ENCODE assay signal across 18 mouse cellular contexts in the genomic region with DNA sequence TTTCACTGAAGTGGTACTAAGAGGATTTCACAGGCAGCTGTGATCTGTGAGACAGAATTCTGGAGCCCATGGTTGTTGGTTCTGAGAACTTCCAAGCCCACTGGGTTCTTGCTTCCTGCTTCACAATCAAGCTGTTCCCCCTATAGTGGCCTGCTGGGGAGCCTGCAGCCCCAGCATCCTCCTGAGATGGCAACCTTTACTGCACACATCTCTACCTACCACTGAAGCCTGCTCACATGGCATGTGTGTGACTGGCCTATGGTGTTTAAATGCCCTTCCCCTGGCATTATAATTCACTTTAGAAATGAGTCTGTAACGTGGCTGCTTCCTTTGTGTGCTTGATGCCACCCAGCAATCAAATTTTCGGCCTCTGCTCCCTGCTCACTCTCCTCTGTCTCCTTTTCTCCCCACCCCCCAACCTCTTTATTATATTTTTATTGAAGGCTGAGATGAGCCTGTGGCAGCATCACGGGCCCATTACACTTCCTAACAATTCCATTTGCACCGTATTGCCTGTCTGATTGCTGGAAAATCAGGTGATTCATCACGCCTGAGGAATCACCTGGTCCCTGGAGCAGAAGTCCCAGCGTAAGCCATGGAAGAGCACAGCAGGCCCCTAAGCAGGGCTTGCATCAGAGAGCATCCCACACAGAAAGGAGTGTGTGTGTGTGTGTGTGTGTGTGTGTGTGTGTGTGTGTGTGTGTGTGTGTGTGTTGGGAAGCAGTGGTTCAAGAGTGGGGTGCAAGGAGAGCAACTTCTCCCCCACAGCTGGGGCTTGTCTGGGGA.
DNase-seq lines count a peak whose midpoint lies in the region; ATAC-seq and TF ChIP-seq lines count a peak whose summit lies in the region.
"Had no signal": no experiment of that assay in that cellular context is flagged by ENCODE, and none has a peak within 500 bp of the region (broad histone marks: within the 10 kb centered on the region; RNA-seq: fewer than 3 reads in every experiment).

No protein-coding gene starts in this region.

- peak; percentile 22 for TF ChIP-seq CTCF in midbrain, postnatal 0 days (IDR thresholded peaks at IDR 0.05)
- no peak for TF ChIP-seq CTCF in cerebellum, adult 2 months (IDR thresholded peaks at IDR 0.05; ENCODE audit: borderline replicate concordance, insufficient read depth, low read depth, low read length)

- peak overlapping the region; percentile 42 for H3K27ac ChIP-seq in forebrain, embryonic 15.5 days (replicated peaks)
- peak overlapping the region; percentile 70 for H3K27ac ChIP-seq in hindbrain, embryonic 15.5 days (replicated peaks)
- H3K27ac ChIP-seq in midbrain, postnatal 0 days (ENCODE audit: low read depth, low read length), result peak overlapping the region; percentile 63; the same call in 1 of the 2 replicates
- no peak overlapping the region for H3K27ac ChIP-seq in kidney, embryonic 16.5 days (ENCODE audit: low read length)
- H3K27ac ChIP-seq in cerebellum, adult 2 months (ENCODE audit: insufficient read depth, low read length), result no peak overlapping the region
- H3K27ac ChIP-seq: limb, embryonic 13.5 days; liver, embryonic 14.5 days; stomach, postnatal 0 days had no signal

- H3K9me3 ChIP-seq in forebrain, embryonic 15.5 days, result no peaks in the 10 kb centered on the region
- no peaks in the 10 kb centered on the region for H3K9me3 ChIP-seq in hindbrain, embryonic 15.5 days
- H3K9me3 ChIP-seq in midbrain, postnatal 0 days (ENCODE audit: low read length), result no peaks in the 10 kb centered on the region
- H3K9me3 ChIP-seq in kidney, embryonic 16.5 days (ENCODE audit: low read length), result no peaks in the 10 kb centered on the region
- H3K9me3 ChIP-seq: limb, embryonic 13.5 days had no signal

- no peaks in the 10 kb centered on the region for H3K27me3 ChIP-seq in forebrain, embryonic 15.5 days
- H3K27me3 ChIP-seq in hindbrain, embryonic 15.5 days, result no peaks in the 10 kb centered on the region
- H3K27me3 ChIP-seq in midbrain, postnatal 0 days (ENCODE audit: insufficient read depth, low read length), result no peaks in the 10 kb centered on the region
- no peaks in the 10 kb centered on the region for H3K27me3 ChIP-seq in kidney, embryonic 16.5 days (ENCODE audit: insufficient read depth, low read length)
- H3K27me3 ChIP-seq in cerebellum, adult 2 months (ENCODE audit: control insufficient read depth, insufficient read depth, low read length), result no peaks in the 10 kb centered on the region
- H3K27me3 ChIP-seq: limb, embryonic 13.5 days had no signal

- no peak for TF ChIP-seq POLR2A in cerebellum, adult 2 months (IDR thresholded peaks at IDR 0.05; ENCODE audit: borderline replicate concordance, insufficient read depth, low read length)

- H3K4me1 ChIP-seq in forebrain, embryonic 15.5 days, result peaks cover 12% of the 10 kb centered on the region
- H3K4me1 ChIP-seq in hindbrain, embryonic 15.5 days (replicated peaks), result peaks cover 23% of the 10 kb centered on the region
- no peaks in the 10 kb centered on the region for H3K4me1 ChIP-seq in midbrain, postnatal 0 days (ENCODE audit: insufficient read depth, low read length)
- no peaks in the 10 kb centered on the region for H3K4me1 ChIP-seq in kidney, embryonic 16.5 days (ENCODE audit: insufficient read depth, low read length)
- H3K4me1 ChIP-seq in cerebellum, adult 2 months (ENCODE audit: control insufficient read depth, insufficient read depth, low read length), result no peaks in the 10 kb centered on the region
- H3K4me1 ChIP-seq: limb, embryonic 13.5 days had no signal

- DNase-seq in frontal cortex, postnatal 25 days (ENCODE audit: low spot score in 2 of 2), result no peak
- DNase-seq in midbrain, postnatal 0 days (ENCODE audit: low spot score), result peak; percentile 40
- DNase-seq in cerebellum, adult 2 months, result no peak
- DNase-seq in kidney, postnatal 14 days, result no peak
- DNase-seq: adrenal gland, postnatal 25 days; B cell, adult 2 months; cerebellum, adult 9-10 months; gastrocnemius, postnatal 10 days; right cerebral cortex, postnatal 14 days; thymus, postnatal 14 days had no signal

- WGBS in forebrain, embryonic 15.5 days, result 52% methylated on average over 6 of the region's 6 CpGs
- 36% methylated on average over 6 of the region's 6 CpGs for WGBS in hindbrain, embryonic 15.5 days
- WGBS in midbrain, postnatal 0 days, result 28% methylated on average over 6 of the region's 6 CpGs
- WGBS in kidney, embryonic 16.5 days, result 68% methylated on average over 6 of the region's 6 CpGs
- 72% methylated on average over 6 of the region's 6 CpGs for WGBS in cerebellum, adult 2 months

- no peak overlapping the region for H3K4me3 ChIP-seq in forebrain, embryonic 15.5 days
- no peak overlapping the region for H3K4me3 ChIP-seq in hindbrain, embryonic 15.5 days
- H3K4me3 ChIP-seq in midbrain, postnatal 0 days (ENCODE audit: low read depth, low read length), result no peak overlapping the region
- no peak overlapping the region for H3K4me3 ChIP-seq in kidney, embryonic 16.5 days (ENCODE audit: low read length)
- H3K4me3 ChIP-seq in cerebellum, adult 2 months (replicated peaks; ENCODE audit: insufficient read depth, low read depth, low read length), result no peak overlapping the region
- H3K4me3 ChIP-seq: limb, embryonic 13.5 days had no signal

- H3K4me2 ChIP-seq in forebrain, embryonic 15.5 days (replicated peaks), result no peak overlapping the region
- no peak overlapping the region for H3K4me2 ChIP-seq in hindbrain, embryonic 15.5 days
- no peak overlapping the region for H3K4me2 ChIP-seq in midbrain, postnatal 0 days (ENCODE audit: low read depth, low read length, poor library complexity, severe bottlenecking)
- H3K4me2 ChIP-seq in kidney, embryonic 16.5 days (replicated peaks; ENCODE audit: low read depth, low read length), result no peak overlapping the region
- H3K4me2 ChIP-seq: limb, embryonic 13.5 days had no signal

- no peaks in the 10 kb centered on the region for H3K36me3 ChIP-seq in forebrain, embryonic 15.5 days
- no peaks in the 10 kb centered on the region for H3K36me3 ChIP-seq in hindbrain, embryonic 15.5 days
- H3K36me3 ChIP-seq in midbrain, postnatal 0 days (ENCODE audit: insufficient read depth, low read length), result no peaks in the 10 kb centered on the region
- no peaks in the 10 kb centered on the region for H3K36me3 ChIP-seq in kidney, embryonic 16.5 days (ENCODE audit: insufficient read depth, low read length)
- H3K36me3 ChIP-seq: limb, embryonic 13.5 days had no signal

- no peak overlapping the region for H3K9ac ChIP-seq in forebrain, embryonic 15.5 days (replicated peaks)
- no peak overlapping the region for H3K9ac ChIP-seq in hindbrain, embryonic 15.5 days
- H3K9ac ChIP-seq in midbrain, postnatal 0 days (replicated peaks; ENCODE audit: low read length, poor library complexity, severe bottlenecking), result no peak overlapping the region
- H3K9ac ChIP-seq in kidney, embryonic 16.5 days (replicated peaks; ENCODE audit: low read length), result no peak overlapping the region
- H3K9ac ChIP-seq: limb, embryonic 13.5 days; liver, embryonic 14.5 days had no signal

- peak; percentile 41; the same call in 1 of the 2 replicates for ATAC-seq in frontal cortex, adult (ENCODE audit: low TSS enrichment)
- ATAC-seq in forebrain, embryonic 15.5 days (replicated peaks), result peak; percentile 39
- ATAC-seq in hindbrain, embryonic 15.5 days (ENCODE audit: low FRiP score, low read depth), result peak; percentile 59
- peak; percentile 29 for ATAC-seq in midbrain, postnatal 0 days (ENCODE audit: low FRiP score)
- ATAC-seq in kidney, embryonic 16.5 days (ENCODE audit: low FRiP score, low TSS enrichment), result no peak
- ATAC-seq: activated CD4-positive, CD25-positive, alpha-beta regulatory T cell, adult 4 months had no signal

Comparison
In these comparisons a context has a peak if more than half of its experiments do, and no peak if none do; other contexts are left out.
1. H3K27ac ChIP-seq: peak in forebrain, embryonic 15.5 days (single experiment), hindbrain, embryonic 15.5 days (single experiment) and midbrain, postnatal 0 days (single experiment); none in kidney, embryonic 16.5 days (single experiment) and cerebellum, adult 2 months (single experiment).